ENCODE assay signal across 9 mouse cellular contexts in the genomic region with DNA sequence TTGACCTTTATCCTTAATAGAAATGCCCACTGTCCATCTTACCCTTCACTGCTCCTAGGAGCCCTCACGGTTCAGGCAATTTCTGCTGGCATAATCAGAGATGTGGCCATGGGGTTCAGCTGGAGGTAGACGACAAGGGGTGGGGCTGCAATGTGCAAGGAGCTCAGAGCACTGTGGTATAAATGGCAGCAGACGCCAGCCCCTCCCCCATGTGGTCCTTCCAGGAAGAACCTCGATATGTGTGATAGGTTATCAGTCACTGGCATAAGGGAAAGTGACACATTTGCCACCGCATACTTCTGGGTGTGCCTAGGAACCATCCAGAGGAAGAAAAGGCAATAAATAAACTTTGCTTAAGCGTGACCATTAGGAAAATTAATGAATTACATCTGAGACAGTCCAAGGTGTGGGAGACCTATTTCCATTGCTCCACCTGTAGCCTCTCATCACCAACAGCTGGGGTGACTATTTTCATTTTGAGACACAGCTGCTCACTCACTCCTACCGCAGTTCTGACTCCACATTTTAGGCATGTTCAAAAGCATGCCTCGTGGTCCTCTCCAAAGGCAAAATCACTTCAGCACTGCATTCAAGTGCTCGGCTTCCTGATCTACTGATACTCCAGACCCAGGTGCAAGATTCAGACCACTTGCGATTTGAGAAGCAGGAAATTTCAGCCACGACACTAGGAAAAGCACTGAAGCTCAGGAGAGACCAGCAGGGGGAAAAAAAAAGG. TPM values are rescaled to one million over a fixed set of nuclear protein-coding genes. Genes with fewer than 3 reads are reported as not detected.
DNase-seq lines count a peak whose midpoint lies in the region; ATAC-seq and TF ChIP-seq lines count a peak whose summit lies in the region.
"Had no signal": no experiment of that assay in that cellular context is flagged by ENCODE, and none has a peak within 500 bp of the region (broad histone marks: within the 10 kb centered on the region; RNA-seq: fewer than 3 reads in every experiment).

No protein-coding gene starts in this region.

- H3K27ac ChIP-seq in limb, embryonic 11.5 days (replicated peaks; ENCODE audit: low read depth, low read length), result no peak overlapping the region
- no peak overlapping the region for H3K27ac ChIP-seq in limb, embryonic 10.5 days

- no peaks in the 10 kb centered on the region for H3K36me3 ChIP-seq in limb, embryonic 11.5 days (ENCODE audit: control insufficient read depth, insufficient read depth, low read length)
- H3K36me3 ChIP-seq in limb, embryonic 10.5 days, result no peaks in the 10 kb centered on the region
- no peaks in the 10 kb centered on the region for H3K36me3 ChIP-seq in myocyte (ENCODE audit: control insufficient read depth, insufficient read depth)

- no peak overlapping the region for H3K4me3 ChIP-seq in limb, embryonic 11.5 days (ENCODE audit: low read depth, low read length)
- no peak overlapping the region for H3K4me3 ChIP-seq in limb, embryonic 10.5 days
- no peak overlapping the region for H3K4me3 ChIP-seq in myocyte

- no peaks in the 10 kb centered on the region for H3K9me3 ChIP-seq in limb, embryonic 11.5 days (ENCODE audit: control insufficient read depth, low read length)
- no peaks in the 10 kb centered on the region for H3K9me3 ChIP-seq in limb, embryonic 10.5 days (replicated peaks)

- DNase-seq in limb, embryonic 11.5 days (ENCODE audit: low spot score), result no peak
- no peak for DNase-seq in limb, embryonic 10.5 days (ENCODE audit: low spot score)
- DNase-seq in ZHBTc4 (ENCODE audit: low read depth, low spot score), result peak; percentile 15
- DNase-seq in adrenal gland, adult 2 months, result no peak
- DNase-seq in retina, embryonic 14.5 days (ENCODE audit: low spot score), result no peak
- DNase-seq in gastrocnemius, postnatal 14 days, result no peak
- DNase-seq: cerebellum, adult 2 months had no signal

- ATAC-seq in limb, embryonic 11.5 days (ENCODE audit: insufficient number of reproducible peaks, low FRiP score, low TSS enrichment, low read depth), result 0 out of 2 replicates have a peak, but pooled peaks have one; percentile 72
- ATAC-seq in hematopoietic stem cell, adult 5-6 weeks (replicated peaks in 1 of 2; ENCODE audit: insufficient read depth in 1 of 2, low FRiP score in 2 of 2, low TSS enrichment in 1 of 2, low read depth in 1 of 2, poor library complexity in 2 of 2, severe bottlenecking in 2 of 2), result peak; percentile 73 to 89

- no peak overlapping the region for H3ac ChIP-seq in myocyte (ENCODE audit: control insufficient read depth, insufficient read length)

- TF ChIP-seq POLR2A in myocyte (IDR thresholded peaks at IDR 0.05; ENCODE audit: insufficient read length, low read depth), result no peak

- intact Hi-C loops in gastrocnemius, postnatal 14 days (cut with DNase I; ENCODE audit: low total_unique reads), result no loop called here

- no peak overlapping the region for H3K9ac ChIP-seq in limb, embryonic 11.5 days (ENCODE audit: low read length)

- no peaks in the 10 kb centered on the region for H3K4me1 ChIP-seq in limb, embryonic 11.5 days (ENCODE audit: control insufficient read depth, insufficient read depth, low read length)
- H3K4me1 ChIP-seq in limb, embryonic 10.5 days, result peaks cover 21% of the 10 kb centered on the region

- no peak overlapping the region for H3K4me2 ChIP-seq in limb, embryonic 11.5 days (ENCODE audit: low read depth, severe bottlenecking)
- no peak overlapping the region for H3K4me2 ChIP-seq in myocyte (ENCODE audit: low read depth)

- WGBS in limb, embryonic 11.5 days, result 46% methylated on average over 11 of the region's 11 CpGs
- 49% methylated on average over 11 of the region's 11 CpGs for WGBS in limb, embryonic 10.5 days

- H3K79me2 ChIP-seq in myocyte (ENCODE audit: control insufficient read depth, insufficient read depth), result no peaks in the 10 kb centered on the region

- no peaks in the 10 kb centered on the region for H3K27me3 ChIP-seq in limb, embryonic 11.5 days (ENCODE audit: control insufficient read depth, insufficient read depth, low read length)
- no peaks in the 10 kb centered on the region for H3K27me3 ChIP-seq in limb, embryonic 10.5 days (ENCODE audit: low read depth, poor library complexity, severe bottlenecking)
- H3K27me3 ChIP-seq in myocyte (ENCODE audit: control insufficient read depth, insufficient read depth, insufficient read length), result peaks cover 14% of the 10 kb centered on the region

TF ChIP-seq in myocyte, 11 proteins besides CTCF, POLR2A, EP300 and RAD21:
- TF ChIP-seq MYOD1 (IDR thresholded peaks at IDR 0.05; ENCODE audit: control insufficient read depth in 1 of 3, insufficient read length in 2 of 3, low read depth in 2 of 3) (peak in 2 of 3 experiments; percentile 4 to 7), TCF3 (IDR thresholded peaks at IDR 0.05; ENCODE audit: insufficient read length, low read depth) (no peak)
TF ChIP-seq in myocyte: peak in this region for 1.

RNA-seq across cellular contexts. Expression of gene Rwdd3, which starts 29.7 kb away (rescaled TPM):
- polyA plus RNA-seq in limb, embryonic 11.5 days (2014; fragmentation: Nextera tagmentation; extraction: Ambion mirVana), result 4.7 and 5.6 TPM in 2 replicates
- 4.6 and 5.9 TPM in 2 replicates for polyA plus RNA-seq in limb, embryonic 10.5 days (2016; fragmentation: Nextera tagmentation; extraction: Ambion mirVana)
- total RNA-seq in hematopoietic stem cell, adult 5-6 weeks (2017), result 15.3 and 20.1 TPM in 2 replicates
- polyA plus RNA-seq in myocyte (2012; fragmentation: generic; extraction: Trizol), result 3.3 TPM
- total RNA-seq in adrenal gland, adult 2 months (2021), result 10 to 100 TPM in 1 of 2 experiments, 1 to 10 TPM in 1; 8.9 to 11.4 TPM
- polyA plus RNA-seq in adrenal gland, adult 2 months (2012; rRNA removed), result 1.1 and 1.3 TPM in 2 replicates
- total RNA-seq in gastrocnemius, postnatal 14 days (2021), result 1 to 10 TPM; 2.3 to 2.4 TPM
